Mouse (Mus musculus): ENCODE measurements around the gene Elfn1. TPM values are rescaled to one million over a fixed set of nuclear protein-coding genes. Genes with fewer than 3 reads are reported as not detected.

Gene Elfn1
- polyA plus RNA-seq, 1 experiment from 2014 or later, result 0.39 TPM

GRCm38 (mm10) chr5:139930927-139931351 is 23.2 kb downstream of the Elfn1 start:
- Histone ChIP-seq H3K9ac (ENCODE audit: low read length) (peak overlapping the region; percentile 42; the same call in 1 of the 2 replicates), H3K27me3 (ENCODE audit: control insufficient read depth, insufficient read depth, low read depth, low read length) (peaks cover 3% of the 10 kb centered on the region), H3K27ac (ENCODE audit: low read length) (no peak overlapping the region), H3K4me1 (replicated peaks; ENCODE audit: control insufficient read depth, insufficient read depth, low read length) (peaks cover 20% of the 10 kb centered on the region), H3K9me3 (ENCODE audit: control insufficient read depth, low read length) (no peaks in the 10 kb centered on the region), H3K4me2 (ENCODE audit: low read depth, low read length) (peak overlapping the region; percentile 42), H3K36me3 (ENCODE audit: control insufficient read depth, insufficient read depth, low read length) (no peaks in the 10 kb centered on the region), H3K4me3 (ENCODE audit: low read length) (peak overlapping the region; percentile 3; the same call in 1 of the 2 replicates)
- 2% methylated on average over 12 of the region's 12 CpGs for WGBS
- ATAC-seq (ENCODE audit: low read depth), result no peak

DNA sequence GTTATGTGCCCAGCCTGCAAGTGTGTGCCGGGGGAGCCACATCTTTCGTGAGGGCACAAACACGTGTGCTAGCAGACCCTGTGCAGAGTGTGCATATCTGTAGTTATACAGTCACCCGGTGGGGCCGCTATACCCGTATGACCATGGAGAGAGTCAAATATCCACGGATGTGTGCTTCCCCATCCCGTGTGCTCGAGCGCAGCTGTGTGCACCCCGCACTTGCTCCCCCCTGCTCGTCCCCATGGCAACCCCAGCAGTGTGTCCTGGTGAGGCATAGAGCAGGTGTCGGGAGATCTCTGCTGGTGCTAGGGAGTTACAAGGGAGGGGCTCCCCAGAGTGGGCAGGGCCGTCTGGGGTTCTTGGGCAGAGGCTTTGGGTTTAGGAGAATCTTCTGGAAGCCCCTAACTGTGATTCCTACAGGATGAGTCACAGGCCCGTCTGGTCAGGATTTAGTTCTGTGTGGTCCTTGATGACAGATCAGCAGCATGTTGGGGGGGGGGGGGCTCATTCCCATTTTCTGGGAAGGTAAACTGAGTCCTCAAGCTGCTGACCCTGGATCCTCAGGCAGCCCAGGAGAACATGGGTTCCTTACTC is 24.3 kb downstream of the Elfn1 start:
- no peaks in the 10 kb centered on the region for H3K36me3 ChIP-seq (ENCODE audit: control insufficient read depth, insufficient read depth, low read length)
- H3K4me1 ChIP-seq (replicated peaks; ENCODE audit: control insufficient read depth, insufficient read depth, low read length), result peaks cover 20% of the 10 kb centered on the region
- H3K27me3 ChIP-seq (ENCODE audit: control insufficient read depth, insufficient read depth, low read depth, low read length), result peaks cover 3% of the 10 kb centered on the region
- H3K4me3 ChIP-seq (ENCODE audit: low read length), result no peak overlapping the region
- H3K27ac ChIP-seq (ENCODE audit: low read length), result no peak overlapping the region
- no peak overlapping the region for H3K4me2 ChIP-seq (ENCODE audit: low read depth, low read length)
- no peak overlapping the region for H3K9ac ChIP-seq (ENCODE audit: low read length)
- H3K9me3 ChIP-seq (ENCODE audit: control insufficient read depth, low read length), result no peaks in the 10 kb centered on the region
- 15% methylated on average over 15 of the region's 15 CpGs for WGBS
- no peak for ATAC-seq (ENCODE audit: low read depth)

DNA sequence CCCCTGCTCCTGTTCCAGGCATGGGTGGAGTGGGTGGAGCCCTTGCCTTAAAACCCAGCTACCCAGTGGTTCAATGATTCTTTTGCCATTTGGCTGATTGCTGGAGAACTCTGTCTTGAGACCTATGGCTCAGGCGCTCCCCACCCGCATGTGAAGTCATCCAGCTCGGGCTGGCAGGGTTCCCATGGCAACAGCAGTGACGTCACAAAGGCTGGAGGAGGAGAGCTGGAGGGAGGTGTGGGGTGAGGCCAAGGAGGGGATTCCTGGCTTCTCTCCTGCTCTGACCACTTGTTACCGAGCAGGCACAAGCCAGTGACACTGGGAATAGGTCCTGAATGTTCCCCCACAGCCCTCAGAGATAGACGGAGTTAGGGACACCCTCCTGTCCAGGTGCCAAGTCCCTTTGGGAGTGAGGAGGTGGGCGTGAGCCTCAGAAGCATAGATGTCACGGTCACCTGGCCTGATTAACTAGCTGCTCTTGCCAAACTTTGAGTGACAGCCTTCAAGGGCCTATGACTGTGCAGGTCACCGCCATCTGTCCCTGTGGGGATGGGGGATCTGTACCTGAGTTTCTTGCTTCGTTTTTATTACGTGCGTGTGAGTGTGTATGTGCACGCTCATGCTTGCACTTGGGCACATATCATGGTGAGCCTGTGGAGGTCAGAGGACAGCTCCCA is 25.0 kb downstream of the Elfn1 start:
- Histone ChIP-seq H3K4me1 (replicated peaks; ENCODE audit: control insufficient read depth, insufficient read depth, low read length) (peaks cover 20% of the 10 kb centered on the region), H3K4me2 (ENCODE audit: low read depth, low read length) (0 out of 2 replicates have a peak overlapping the region, but pooled peaks have one; percentile 2), H3K4me3 (ENCODE audit: low read length) (no peak overlapping the region), H3K27me3 (ENCODE audit: control insufficient read depth, insufficient read depth, low read depth, low read length) (peaks cover 3% of the 10 kb centered on the region), H3K9ac (ENCODE audit: low read length) (no peak overlapping the region), H3K36me3 (ENCODE audit: control insufficient read depth, insufficient read depth, low read length) (no peaks in the 10 kb centered on the region), H3K27ac (ENCODE audit: low read length) (no peak overlapping the region), H3K9me3 (ENCODE audit: control insufficient read depth, low read length) (no peaks in the 10 kb centered on the region)
- WGBS, result 29% methylated on average over 13 of the region's 13 CpGs
- peak; percentile 77 for ATAC-seq (ENCODE audit: low read depth)

DNA sequence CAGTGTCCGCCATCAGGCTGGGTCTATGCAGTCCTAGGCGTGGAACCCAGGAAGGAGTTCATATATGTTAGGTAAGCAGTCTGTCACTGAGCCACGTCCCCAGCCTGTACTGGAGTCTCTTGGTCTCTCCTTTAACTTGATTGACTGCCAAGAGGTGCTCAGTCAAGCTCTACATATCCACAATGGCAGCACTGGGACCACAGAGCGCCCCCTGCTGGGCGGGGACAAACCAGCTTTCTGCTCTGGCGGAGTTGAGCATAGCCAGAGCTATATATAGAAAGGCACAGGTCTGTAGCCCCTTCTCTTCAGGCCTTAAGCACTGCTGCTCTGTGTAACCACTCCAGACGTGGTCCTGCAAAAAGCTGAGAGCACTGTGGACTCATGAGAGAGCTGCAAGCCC is 25.7 kb downstream of the Elfn1 start:
- Histone ChIP-seq H3K27me3 (ENCODE audit: control insufficient read depth, insufficient read depth, low read depth, low read length) (peaks cover 3% of the 10 kb centered on the region), H3K36me3 (ENCODE audit: control insufficient read depth, insufficient read depth, low read length) (no peaks in the 10 kb centered on the region), H3K4me2 (ENCODE audit: low read depth, low read length) (no peak overlapping the region), H3K4me1 (replicated peaks; ENCODE audit: control insufficient read depth, insufficient read depth, low read length) (peaks cover 20% of the 10 kb centered on the region), H3K4me3 (ENCODE audit: low read length) (no peak overlapping the region), H3K27ac (ENCODE audit: low read length) (no peak overlapping the region), H3K9ac (ENCODE audit: low read length) (no peak overlapping the region), H3K9me3 (ENCODE audit: control insufficient read depth, low read length) (no peaks in the 10 kb centered on the region)
- ATAC-seq (ENCODE audit: low read depth), result peak; percentile 38
- WGBS, result 43% methylated on average over 7 of the region's 7 CpGs

GRCm38 (mm10) chr5:139936431-139936830 is 28.7 kb downstream of the Elfn1 start:
- H3K9ac ChIP-seq (ENCODE audit: low read length), result no peak overlapping the region
- peaks cover 12% of the 10 kb centered on the region for H3K4me1 ChIP-seq (replicated peaks; ENCODE audit: control insufficient read depth, insufficient read depth, low read length)
- WGBS, result 61% methylated on average over 13 of the region's 13 CpGs
- H3K27me3 ChIP-seq (ENCODE audit: control insufficient read depth, insufficient read depth, low read depth, low read length), result peaks cover 1% of the 10 kb centered on the region
- H3K9me3 ChIP-seq (ENCODE audit: control insufficient read depth, low read length), result no peaks in the 10 kb centered on the region; the same call in 1 of the 2 replicates
- H3K4me2 ChIP-seq (ENCODE audit: low read depth, low read length), result no peak overlapping the region
- H3K36me3 ChIP-seq (ENCODE audit: control insufficient read depth, insufficient read depth, low read length), result no peaks in the 10 kb centered on the region
- no peak for ATAC-seq (ENCODE audit: low read depth)
- no peak overlapping the region for H3K27ac ChIP-seq (ENCODE audit: low read length)
- H3K4me3 ChIP-seq (ENCODE audit: low read length), result no peak overlapping the region

GRCm38 (mm10) chr5:139944697-139945096 is 37.0 kb downstream of the Elfn1 start:
- H3K27ac ChIP-seq (ENCODE audit: low read length), result no peak overlapping the region
- no peaks in the 10 kb centered on the region for H3K27me3 ChIP-seq (ENCODE audit: control insufficient read depth, insufficient read depth, low read depth, low read length)
- no peak for ATAC-seq (ENCODE audit: low read depth)
- H3K9ac ChIP-seq (ENCODE audit: low read length), result no peak overlapping the region
- 25% methylated on average over 7 of the region's 7 CpGs for WGBS
- H3K4me2 ChIP-seq (ENCODE audit: low read depth, low read length), result no peak overlapping the region
- no peak overlapping the region for H3K4me3 ChIP-seq (ENCODE audit: low read length)
- no peaks in the 10 kb centered on the region; the same call in 1 of the 2 replicates for H3K9me3 ChIP-seq (ENCODE audit: control insufficient read depth, low read length)
- H3K36me3 ChIP-seq (ENCODE audit: control insufficient read depth, insufficient read depth, low read length), result no peaks in the 10 kb centered on the region
- H3K4me1 ChIP-seq (replicated peaks; ENCODE audit: control insufficient read depth, insufficient read depth, low read length), result no peaks in the 10 kb centered on the region

GRCm38 (mm10) chr5:139945715-139946364 is 38.1 kb downstream of the Elfn1 start:
- no peak overlapping the region for H3K9ac ChIP-seq (ENCODE audit: low read length)
- 52% methylated on average over 12 of the region's 12 CpGs for WGBS
- peak; percentile 21; the same call in 1 of the 2 replicates for ATAC-seq (ENCODE audit: low read depth)
- H3K9me3 ChIP-seq (ENCODE audit: control insufficient read depth, low read length), result no peaks in the 10 kb centered on the region
- H3K4me2 ChIP-seq (ENCODE audit: low read depth, low read length), result no peak overlapping the region
- no peaks in the 10 kb centered on the region for H3K4me1 ChIP-seq (replicated peaks; ENCODE audit: control insufficient read depth, insufficient read depth, low read length)
- H3K36me3 ChIP-seq (ENCODE audit: control insufficient read depth, insufficient read depth, low read length), result no peaks in the 10 kb centered on the region
- H3K4me3 ChIP-seq (ENCODE audit: low read length), result no peak overlapping the region
- no peaks in the 10 kb centered on the region for H3K27me3 ChIP-seq (ENCODE audit: control insufficient read depth, insufficient read depth, low read depth, low read length)
- no peak overlapping the region for H3K27ac ChIP-seq (ENCODE audit: low read length)

DNA sequence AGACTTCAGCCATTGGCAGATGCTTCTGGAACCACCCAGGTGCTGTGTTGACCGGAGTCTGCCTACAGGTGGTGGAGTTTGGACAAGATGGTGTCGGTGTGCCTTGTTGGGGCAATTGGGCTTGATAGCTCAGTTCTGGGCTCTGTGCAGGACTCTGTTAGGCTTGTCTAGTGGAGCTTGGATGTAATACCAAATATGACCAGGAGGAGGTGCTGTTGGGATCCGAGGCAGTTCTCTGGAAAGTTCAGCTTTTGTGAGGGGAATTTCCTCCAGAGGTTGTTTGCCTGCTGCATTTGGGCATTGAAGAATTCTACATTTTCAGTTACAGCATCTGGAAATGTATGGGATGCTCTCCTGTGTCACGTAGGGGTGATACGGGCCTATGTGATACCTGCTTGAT is 39.7 kb downstream of the Elfn1 start:
- Histone ChIP-seq H3K4me2 (ENCODE audit: low read depth, low read length) (no peak overlapping the region), H3K27me3 (ENCODE audit: control insufficient read depth, insufficient read depth, low read depth, low read length) (no peaks in the 10 kb centered on the region), H3K36me3 (ENCODE audit: control insufficient read depth, insufficient read depth, low read length) (no peaks in the 10 kb centered on the region), H3K27ac (ENCODE audit: low read length) (no peak overlapping the region), H3K4me1 (replicated peaks; ENCODE audit: control insufficient read depth, insufficient read depth, low read length) (no peaks in the 10 kb centered on the region), H3K9ac (ENCODE audit: low read length) (no peak overlapping the region), H3K9me3 (ENCODE audit: control insufficient read depth, low read length) (no peaks in the 10 kb centered on the region), H3K4me3 (ENCODE audit: low read length) (no peak overlapping the region)
- no peak for ATAC-seq (ENCODE audit: low read depth)
- 92% methylated on average over 5 of the region's 5 CpGs for WGBS

DNA sequence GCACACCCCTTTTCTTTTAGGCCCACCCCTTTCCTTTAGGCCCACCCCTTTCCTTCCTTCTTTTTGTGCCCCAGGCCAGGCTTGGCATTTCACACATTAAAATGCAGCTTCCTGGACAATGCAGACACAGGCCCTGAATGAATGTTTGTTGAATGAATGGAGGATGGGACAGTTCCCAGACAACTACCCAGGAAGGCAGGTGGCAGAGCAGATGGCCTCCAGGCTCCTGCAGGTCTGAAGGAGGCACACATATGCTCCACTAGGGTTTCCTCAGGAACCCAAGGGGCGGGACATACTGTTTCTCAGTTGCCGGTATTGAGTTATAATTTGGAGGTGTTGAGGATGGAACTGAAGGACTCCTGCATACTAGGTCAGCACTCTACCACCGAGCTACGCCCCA is 40.8 kb downstream of the Elfn1 start:
- H3K36me3 ChIP-seq (ENCODE audit: control insufficient read depth, insufficient read depth, low read length), result no peaks in the 10 kb centered on the region
- no peaks in the 10 kb centered on the region for H3K4me1 ChIP-seq (replicated peaks; ENCODE audit: control insufficient read depth, insufficient read depth, low read length)
- H3K4me3 ChIP-seq (ENCODE audit: low read length), result no peak overlapping the region
- 81% methylated on average over 4 of the region's 4 CpGs for WGBS
- no peak overlapping the region for H3K27ac ChIP-seq (ENCODE audit: low read length)
- H3K4me2 ChIP-seq (ENCODE audit: low read depth, low read length), result no peak overlapping the region
- H3K27me3 ChIP-seq (ENCODE audit: control insufficient read depth, insufficient read depth, low read depth, low read length), result no peaks in the 10 kb centered on the region
- H3K9me3 ChIP-seq (ENCODE audit: control insufficient read depth, low read length), result no peaks in the 10 kb centered on the region
- H3K9ac ChIP-seq (ENCODE audit: low read length), result no peak overlapping the region
- ATAC-seq (ENCODE audit: low read depth), result no peak
